Mouse (Mus musculus) embryonic fibroblast, embryonic 13.5 days (primary cell): ENCODE data around the gene 0610012G03Rik.

Experiments used
- CTCF ChIP-seq: IDR thresholded peaks from 2 replicates; pipeline ENCODE4 v1.5.1; 2011; ENCODE audit warnings: mild to moderate bottlenecking, control low read depth, low read length, moderate library complexity, borderline replicate concordance; ENCODE audit not compliant: insufficient read depth
- POLR2A ChIP-seq: IDR thresholded peaks from 2 replicates; pipeline ENCODE4 v1.6.1; 2011; ENCODE audit warnings: low read depth, mild to moderate bottlenecking, control low read depth, low read length, moderate library complexity

- no peak for TF ChIP-seq POLR2A
- TF ChIP-seq CTCF: no peak
Measured at GRCm38 (mm10) chr16:31935091-31935979, 13.0 kb downstream of the 0610012G03Rik start.
